Mouse (Mus musculus) spleen, adult 2 months (tissue): ENCODE measurements around the gene Plscr5.

ENCODE experiments used
- CTCF ChIP-seq: fragments of 200-500 bp; IDR thresholded peaks from 2 replicates; pipeline ENCODE4 v1.5.1; 2011; ENCODE audit warnings: mild to moderate bottlenecking, inconsistent platforms; ENCODE audit not compliant: insufficient read depth, insufficient read length, insufficient replicate concordance; ENCODE audit errors: extremely low read depth
- POLR2A ChIP-seq: fragments of 200-500 bp; IDR thresholded peaks from 2 replicates; pipeline ENCODE4 v1.6.1; 2011; ENCODE audit warnings: low read depth, low read length, inconsistent platforms

DNA sequence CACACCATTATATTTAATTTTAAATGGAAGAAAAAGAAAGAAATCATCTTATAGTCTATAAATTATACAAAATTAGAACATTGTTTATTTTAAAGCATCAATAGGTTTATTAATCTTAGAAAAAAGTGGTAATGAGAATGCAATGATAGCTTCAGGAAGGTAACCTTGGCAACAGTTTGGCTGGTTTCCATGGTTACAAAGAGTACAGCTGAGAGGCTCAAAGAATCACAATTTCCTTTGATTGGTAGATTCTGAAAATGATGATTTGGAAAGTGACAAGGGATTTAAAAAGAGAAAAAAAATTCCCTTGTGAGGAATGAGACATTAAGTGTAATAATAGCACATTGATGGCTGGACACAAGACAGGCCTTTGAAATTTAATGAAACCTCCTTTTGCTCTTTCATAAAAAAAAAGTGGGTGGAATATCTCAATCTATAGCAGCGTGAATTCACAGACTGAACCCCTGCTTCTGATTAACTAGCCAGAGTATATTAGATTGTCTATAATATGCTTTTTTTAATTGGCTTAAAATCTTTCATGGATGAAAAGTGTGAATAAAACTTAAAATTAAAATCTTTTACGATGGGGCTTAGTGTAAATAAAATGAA is 13.8 kb upstream of the Plscr5 start:
- TF ChIP-seq CTCF (no peak), POLR2A (no peak)
